Mouse (Mus musculus) ES-E14 (cell line): ENCODE measurements at regions not wholly inside any gene's neighbourhood (a gene's known extent, or its start where the extent isn't known, plus 50 kb on each side); places are given as distances from the start of the nearest gene placed in this dataset.

ENCODE experiments used
- HCFC1 ChIP-seq: IDR thresholded peaks from 2 replicates; pipeline ENCODE4 v1.6.1; 2012; ENCODE audit warnings: low read length, inconsistent platforms, borderline replicate concordance; ENCODE audit not compliant: insufficient read depth
- MAFK ChIP-seq: IDR thresholded peaks from 2 replicates; pipeline ENCODE4 v1.6.1; 2014; ENCODE audit warnings: mild to moderate bottlenecking, low read depth, low read length, inconsistent platforms; ENCODE audit not compliant: insufficient read depth
- ZC3H11A ChIP-seq: IDR thresholded peaks from 2 replicates; pipeline ENCODE4 v1.6.1; 2012; ENCODE audit warnings: low read depth, mild to moderate bottlenecking, inconsistent platforms, low read length, borderline replicate concordance

DNA sequence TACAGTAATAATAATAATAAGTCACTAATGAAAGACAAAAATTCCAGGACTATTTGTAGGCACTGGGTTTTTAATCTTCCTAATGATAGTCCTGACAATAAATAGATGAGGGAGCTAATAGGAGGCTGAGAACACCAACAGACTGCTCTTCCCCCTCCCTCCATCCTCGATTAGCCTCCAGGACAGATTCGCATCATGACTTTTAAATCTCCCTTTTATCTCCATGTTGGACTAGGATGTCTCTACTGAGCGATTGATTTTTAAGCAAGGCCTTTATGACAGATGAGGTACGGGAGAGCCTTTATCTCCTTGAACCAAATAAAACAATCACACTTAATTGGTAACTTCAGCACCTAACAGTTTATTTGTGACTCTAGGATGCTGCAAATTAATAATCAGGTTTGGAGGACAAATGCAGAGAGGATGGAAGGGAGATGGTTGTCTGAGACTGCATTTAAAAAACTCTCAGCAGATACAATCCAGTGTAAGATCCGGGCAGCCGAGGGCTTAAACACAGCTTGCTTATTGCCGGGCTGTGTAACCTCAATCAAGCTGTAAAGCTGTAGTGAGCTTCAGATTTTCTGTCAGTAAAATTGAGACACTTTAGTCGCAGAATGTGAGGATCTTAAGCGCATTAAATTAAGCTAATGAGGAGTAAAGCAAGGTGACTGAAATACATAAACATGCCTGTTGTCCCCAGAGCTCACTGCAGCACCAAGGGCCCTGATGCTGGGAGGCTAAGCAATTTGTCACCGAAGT, 82.3 kb downstream of the Cmpk2 start:
- TF ChIP-seq HCFC1: no peak
- no peak for TF ChIP-seq MAFK
- no peak for TF ChIP-seq ZC3H11A
